Mouse (Mus musculus): Measurements from ENCODE around the gene Tlk1. TPM values are rescaled to one million over a fixed set of nuclear protein-coding genes. Genes with fewer than 3 reads are reported as not detected.

Tlk1 gene
- polyA plus RNA-seq, 1 experiment: 9.4 TPM

- no peak overlapping the region for H3K4me2 ChIP-seq (ENCODE audit: low read depth)
- H3K79me2 ChIP-seq (ENCODE audit: control insufficient read depth, insufficient read depth): no peaks in the 10 kb centered on the region
- no peaks in the 10 kb centered on the region for H3K27me3 ChIP-seq (ENCODE audit: control insufficient read depth, insufficient read depth, insufficient read length)
- no peak overlapping the region for H3ac ChIP-seq (ENCODE audit: control insufficient read depth, insufficient read length)
- peaks cover 13% of the 10 kb centered on the region for H3K36me3 ChIP-seq (ENCODE audit: control insufficient read depth, insufficient read depth)
- no peak for TF ChIP-seq TCF12 (IDR thresholded peaks at IDR 0.05; ENCODE audit: insufficient read depth, poor library complexity, severe bottlenecking)
- no peak for TF ChIP-seq REST (IDR thresholded peaks at IDR 0.05; ENCODE audit: insufficient read depth, insufficient read length)
- no peak for TF ChIP-seq E2F4 (IDR thresholded peaks at IDR 0.05; ENCODE audit: insufficient read depth)
- no peak for TF ChIP-seq MYOG (IDR thresholded peaks at IDR 0.05; ENCODE audit: control insufficient read depth in 1 of 3, insufficient read depth in 1 of 3, insufficient read length in 2 of 3, low read depth in 2 of 3)
- H3K4me3 ChIP-seq: no peak overlapping the region
These were observed 89.5 kb downstream of the Tlk1 start for GRCm38 (mm10) chr2:70736008-70736407.

GRCm38 (mm10) chr2:70735534-70735933 is 90.0 kb downstream of the Tlk1 start:
- Histone ChIP-seq H3K79me2 (ENCODE audit: control insufficient read depth, insufficient read depth) (no peaks in the 10 kb centered on the region), H3K27me3 (ENCODE audit: control insufficient read depth, insufficient read depth, insufficient read length) (no peaks in the 10 kb centered on the region), H3K4me2 (ENCODE audit: low read depth) (no peak overlapping the region), H3K36me3 (ENCODE audit: control insufficient read depth, insufficient read depth) (peaks cover 13% of the 10 kb centered on the region), H3ac (ENCODE audit: control insufficient read depth, insufficient read length) (no peak overlapping the region), H3K4me3 (no peak overlapping the region)
- no peak for TF ChIP-seq CEBPB (IDR thresholded peaks at IDR 0.05; ENCODE audit: insufficient read depth, poor library complexity, severe bottlenecking)

GRCm38 (mm10) chr2:70727089-70727488 is 98.4 kb downstream of the Tlk1 start:
- H3K79me2 ChIP-seq (ENCODE audit: control insufficient read depth, insufficient read depth): no peaks in the 10 kb centered on the region
- H3K27me3 ChIP-seq (ENCODE audit: control insufficient read depth, insufficient read depth, insufficient read length): no peaks in the 10 kb centered on the region
- no peak overlapping the region for H3ac ChIP-seq (ENCODE audit: control insufficient read depth, insufficient read length)
- H3K4me2 ChIP-seq (ENCODE audit: low read depth): no peak overlapping the region
- H3K36me3 ChIP-seq (ENCODE audit: control insufficient read depth, insufficient read depth): peaks cover 12% of the 10 kb centered on the region
- TF ChIP-seq REST (IDR thresholded peaks at IDR 0.05; ENCODE audit: insufficient read depth, insufficient read length) (no peak), E2F4 (IDR thresholded peaks at IDR 0.05; ENCODE audit: insufficient read depth) (no peak), MYOG (IDR thresholded peaks at IDR 0.05; ENCODE audit: control insufficient read depth in 1 of 3, insufficient read depth in 1 of 3, insufficient read length in 2 of 3, low read depth in 2 of 3) (no peak)
- no peak overlapping the region for H3K4me3 ChIP-seq

DNA sequence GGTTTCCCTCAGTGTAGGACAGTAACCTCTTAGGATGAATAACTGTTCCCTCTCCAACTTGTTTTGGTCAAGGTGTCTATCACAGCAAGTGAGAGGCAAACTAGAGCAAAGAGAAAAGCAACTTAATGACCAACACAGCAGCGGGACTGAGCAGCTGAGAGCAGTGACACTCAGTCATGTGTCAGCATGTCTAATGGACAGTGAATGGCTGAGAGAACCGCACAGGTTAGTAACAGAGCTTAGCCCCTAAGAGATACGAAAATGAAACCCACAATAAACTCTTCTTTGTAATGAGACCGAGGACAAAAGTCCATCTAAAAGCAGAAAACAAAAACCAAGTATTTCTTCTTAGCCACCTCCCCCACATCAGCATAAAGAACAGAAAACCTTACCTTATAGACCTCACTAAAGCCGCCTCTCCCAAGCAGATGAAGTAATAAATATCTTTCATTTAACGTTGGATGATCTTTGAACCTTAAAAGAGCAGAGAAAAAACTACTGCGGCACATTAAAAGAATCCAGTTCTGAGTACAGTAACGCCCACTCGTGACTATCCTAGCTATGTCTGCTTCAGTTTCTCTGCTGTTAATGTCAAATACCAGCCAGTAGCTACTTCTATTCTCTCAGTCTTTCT is 101.8 kb downstream of the Tlk1 start:
- Histone ChIP-seq H3K79me2 (ENCODE audit: control insufficient read depth, insufficient read depth) (no peaks in the 10 kb centered on the region), H3K36me3 (ENCODE audit: control insufficient read depth, insufficient read depth) (peaks cover 20% of the 10 kb centered on the region), H3K4me2 (ENCODE audit: low read depth) (no peak overlapping the region), H3K4me3 (no peak overlapping the region), H3K27me3 (ENCODE audit: control insufficient read depth, insufficient read depth, insufficient read length) (no peaks in the 10 kb centered on the region), H3ac (ENCODE audit: control insufficient read depth, insufficient read length) (no peak overlapping the region)
- no peak for TF ChIP-seq SRF (IDR thresholded peaks at IDR 0.05; ENCODE audit: control insufficient read depth, insufficient read length, low read depth)
- TF ChIP-seq MAX (IDR thresholded peaks at IDR 0.05; ENCODE audit: low read depth): no peak
- TF ChIP-seq MYOD1 (IDR thresholded peaks at IDR 0.05; ENCODE audit: control insufficient read depth in 1 of 3, insufficient read length in 2 of 3, low read depth in 2 of 3): no peak
- TF ChIP-seq TCF3 (IDR thresholded peaks at IDR 0.05; ENCODE audit: insufficient read length, low read depth): no peak
- no peak for TF ChIP-seq REST (IDR thresholded peaks at IDR 0.05; ENCODE audit: insufficient read depth, insufficient read length)

DNA sequence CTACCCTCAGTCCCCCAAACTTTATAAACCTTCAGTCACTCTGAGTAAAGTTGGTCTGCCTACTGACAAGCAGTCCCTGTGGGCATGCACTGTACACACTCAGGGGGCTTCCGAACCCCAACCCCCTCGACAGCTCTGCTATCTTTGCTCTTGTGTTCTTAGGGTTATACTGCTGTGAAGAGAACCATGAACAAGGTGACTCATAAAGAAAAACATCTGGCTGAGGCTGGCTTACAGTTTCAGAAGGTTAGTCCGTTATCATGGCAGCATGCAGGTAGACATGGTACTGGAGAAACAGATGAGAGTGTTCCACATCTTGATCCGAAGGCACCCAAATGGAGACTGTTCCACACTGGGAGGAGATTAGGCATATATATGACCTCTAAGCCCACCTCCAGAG is 114.7 kb downstream of the Tlk1 start:
- Histone ChIP-seq H3K4me3 (no peak overlapping the region), H3K36me3 (ENCODE audit: control insufficient read depth, insufficient read depth) (peaks cover 13% of the 10 kb centered on the region), H3K4me2 (ENCODE audit: low read depth) (no peak overlapping the region), H3K79me2 (ENCODE audit: control insufficient read depth, insufficient read depth) (no peaks in the 10 kb centered on the region), H3ac (ENCODE audit: control insufficient read depth, insufficient read length) (no peak overlapping the region), H3K27me3 (ENCODE audit: control insufficient read depth, insufficient read depth, insufficient read length) (no peaks in the 10 kb centered on the region)
- TF ChIP-seq CEBPB (IDR thresholded peaks at IDR 0.05; ENCODE audit: insufficient read depth, poor library complexity, severe bottlenecking): no peak
- no peak for TF ChIP-seq POLR2A (IDR thresholded peaks at IDR 0.05; ENCODE audit: insufficient read length, low read depth)
- no peak for TF ChIP-seq MAX (IDR thresholded peaks at IDR 0.05; ENCODE audit: low read depth)
- no peak for TF ChIP-seq TCF3 (IDR thresholded peaks at IDR 0.05; ENCODE audit: insufficient read length, low read depth)
- no peak for TF ChIP-seq REST (IDR thresholded peaks at IDR 0.05; ENCODE audit: insufficient read depth, insufficient read length)
- no peak for TF ChIP-seq MYOD1 (IDR thresholded peaks at IDR 0.05; ENCODE audit: control insufficient read depth in 1 of 3, insufficient read length in 2 of 3, low read depth in 2 of 3)
- no peak for TF ChIP-seq MYOG (IDR thresholded peaks at IDR 0.05; ENCODE audit: control insufficient read depth in 1 of 3, insufficient read depth in 1 of 3, insufficient read length in 2 of 3, low read depth in 2 of 3)
- TF ChIP-seq E2F4 (IDR thresholded peaks at IDR 0.05; ENCODE audit: insufficient read depth): no peak

GRCm38 (mm10) chr2:70710236-70710635 is 115.3 kb downstream of the Tlk1 start:
- peaks cover 7% of the 10 kb centered on the region for H3K36me3 ChIP-seq (ENCODE audit: control insufficient read depth, insufficient read depth)

More at GRCm38 (mm10) chr2:70710236-70710635, 115.3 kb downstream of the Tlk1 start:
- Histone ChIP-seq H3K79me2 (ENCODE audit: control insufficient read depth, insufficient read depth) (no peaks in the 10 kb centered on the region), H3K4me2 (ENCODE audit: low read depth) (no peak overlapping the region), H3ac (ENCODE audit: control insufficient read depth, insufficient read length) (no peak overlapping the region), H3K27me3 (ENCODE audit: control insufficient read depth, insufficient read depth, insufficient read length) (no peaks in the 10 kb centered on the region), H3K4me3 (no peak overlapping the region)
- TF ChIP-seq MYOG (IDR thresholded peaks at IDR 0.05; ENCODE audit: control insufficient read depth in 1 of 3, insufficient read depth in 1 of 3, insufficient read length in 2 of 3, low read depth in 2 of 3): no peak
- no peak for TF ChIP-seq POLR2A (IDR thresholded peaks at IDR 0.05; ENCODE audit: insufficient read length, low read depth)
- TF ChIP-seq USF1 (IDR thresholded peaks at IDR 0.05; ENCODE audit: low read depth): no peak
- TF ChIP-seq POLR2AphosphoS2 (IDR thresholded peaks at IDR 0.05; ENCODE audit: insufficient read length, low read depth): no peak
- no peak for TF ChIP-seq CEBPB (IDR thresholded peaks at IDR 0.05; ENCODE audit: insufficient read depth, poor library complexity, severe bottlenecking)
- no peak for TF ChIP-seq REST (IDR thresholded peaks at IDR 0.05; ENCODE audit: insufficient read depth, insufficient read length)
- no peak for TF ChIP-seq E2F4 (IDR thresholded peaks at IDR 0.05; ENCODE audit: insufficient read depth)
- TF ChIP-seq TCF3 (IDR thresholded peaks at IDR 0.05; ENCODE audit: insufficient read length, low read depth): no peak
- TF ChIP-seq TCF12 (IDR thresholded peaks at IDR 0.05; ENCODE audit: insufficient read depth, poor library complexity, severe bottlenecking): no peak
- TF ChIP-seq MAX (IDR thresholded peaks at IDR 0.05; ENCODE audit: low read depth): no peak
- no peak for TF ChIP-seq SRF (IDR thresholded peaks at IDR 0.05; ENCODE audit: control insufficient read depth, insufficient read length, low read depth)
- TF ChIP-seq MYOD1 (IDR thresholded peaks at IDR 0.05; ENCODE audit: control insufficient read depth in 1 of 3, insufficient read length in 2 of 3, low read depth in 2 of 3): no peak

Measured in myocyte (in vitro differentiated cells).